Mouse (Mus musculus) adrenal gland, adult 2 months (tissue): ENCODE results near the gene Slc30a5. TPM values are rescaled to one million over a fixed set of nuclear protein-coding genes. Genes with fewer than 3 reads are reported as not detected.

Experiments used
- DNase-seq: peaks from one replicate; pipeline ENCODE4 v3.0.0; 2021
- polyA plus RNA-seq: library from polyadenylated mRNA; depleted of rRNA; stranded (reverse); fragments of >200 nt; gene quantifications from 2 replicates; pipeline ENCODE4 v1.2.3, GENCODE M21; 2012; rRNA removed
- total RNA-seq, 2 experiments: library from RNA; stranded (reverse); gene quantifications; 2 replicates each; pipeline ENCODE4 v1.2.3; 2021

The Slc30a5 gene
- total and polyA plus RNA-seq, 3 experiments, result 19.8 to 45.0 (median 42.5) TPM

GRCm38 (mm10) chr13:100755329-100755728 lies 77.9 kb downstream of the Slc30a5 start:
- DNase-seq, result no peak

- DNase-seq, result no peak
These were observed 79.0 kb downstream of the Slc30a5 start for GRCm38 (mm10) chr13:100754186-100754585.

DNA sequence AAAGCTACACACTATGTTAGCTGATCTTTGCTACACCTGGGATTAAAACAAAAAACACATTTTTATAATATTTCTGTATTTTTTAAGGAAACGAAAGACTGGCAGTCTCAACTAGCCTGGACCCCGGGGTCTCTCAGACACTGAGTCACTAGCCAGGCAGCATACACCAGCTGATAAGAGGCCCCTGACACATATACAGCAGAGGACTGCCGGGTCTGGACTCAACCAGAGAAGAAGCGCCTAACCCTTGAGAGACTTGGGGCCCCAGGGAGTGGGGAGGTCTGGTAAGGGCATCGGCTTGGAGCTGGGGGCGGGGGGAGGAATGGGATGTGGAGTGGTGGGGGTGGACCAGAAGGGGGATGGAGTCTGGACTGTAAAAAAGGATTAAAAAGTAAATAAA lies 80.2 kb downstream of the Slc30a5 start:
- DNase-seq, result no peak

Other genes starting within 250 kb of the Slc30a5 start
- under 1 TPM; 0.32 to 0.55 TPM for gene Marveld2, start 216.5 kb downstream of the Slc30a5 start, total RNA-seq
- 0.25 and 0.30 TPM in 2 replicates for gene Marveld2, start 216.5 kb downstream of the Slc30a5 start, polyA plus RNA-seq
- gene Ak6, start 182.4 kb downstream of the Slc30a5 start, total RNA-seq, result 10 to 100 TPM; 70.3 to 79.1 TPM
- gene Ak6, start 182.4 kb downstream of the Slc30a5 start, polyA plus RNA-seq, result 7.5 and 10.1 TPM in 2 replicates
- gene Rad17, start 182.4 kb downstream of the Slc30a5 start, total RNA-seq, result 10 to 100 TPM; 20.5 to 23.0 TPM
- gene Rad17, start 182.4 kb downstream of the Slc30a5 start, polyA plus RNA-seq, result 1.7 and 2.0 TPM in 2 replicates
- gene Taf9, start 181.8 kb downstream of the Slc30a5 start, total RNA-seq, result 10 to 100 TPM; 12.2 to 16.6 TPM
- gene Taf9, start 181.8 kb downstream of the Slc30a5 start, polyA plus RNA-seq, result 0.26 TPM in 1 of 2 replicates, not detected in the other
- gene Ccdc125, start 163.7 kb downstream of the Slc30a5 start, total RNA-seq, result 1 to 10 TPM; 1.1 to 1.5 TPM
- 0.06 and 0.29 TPM in 2 replicates for gene Ccdc125, start 163.7 kb downstream of the Slc30a5 start, polyA plus RNA-seq
- gene Cdk7, start 102.5 kb downstream of the Slc30a5 start, total RNA-seq, result 10 to 100 TPM; 36.8 to 38.8 TPM
- gene Cdk7, start 102.5 kb downstream of the Slc30a5 start, polyA plus RNA-seq, result 9.3 and 9.6 TPM in 2 replicates
- gene Mrps36, start 88.8 kb downstream of the Slc30a5 start, total RNA-seq, result 100 to 1,000 TPM; 133 to 141 TPM
- 23.5 and 26.2 TPM in 2 replicates for gene Mrps36, start 88.8 kb downstream of the Slc30a5 start, polyA plus RNA-seq
- gene Cenph, start 57.5 kb downstream of the Slc30a5 start, total RNA-seq, result under 1 TPM; 0.32 to 0.62 TPM
- 0.28 TPM in 1 of 2 replicates, not detected in the other for gene Cenph, start 57.5 kb downstream of the Slc30a5 start, polyA plus RNA-seq
- 1 to 10 TPM; 2.2 to 2.6 TPM for gene Ccnb1, start 46.9 kb downstream of the Slc30a5 start, total RNA-seq
- gene Ccnb1, start 46.9 kb downstream of the Slc30a5 start, polyA plus RNA-seq, result 0.86 and 1.2 TPM in 2 replicates